Mouse (Mus musculus): ENCODE measurements around the gene Ly6g6c. TPM values are rescaled to one million over a fixed set of nuclear protein-coding genes. Genes with fewer than 3 reads are reported as not detected.

Gene Ly6g6c
- polyA plus RNA-seq, 1 experiment = 0.42 TPM

GRCm38 (mm10) chr17:35049561-35050016 is 15.6 kb upstream of the Ly6g6c start, which contains the start of gene Clic1:
Gene Clic1 (plus strand): TSS chr17:35049966.
- TF ChIP-seq POLR2A (IDR thresholded peaks at IDR 0.05; ENCODE audit: borderline replicate concordance, extremely low read depth, insufficient read depth, insufficient read length, poor library complexity, severe bottlenecking) = 0 out of 2 replicates have a peak, but pooled peaks have one; percentile 14
- TF ChIP-seq CTCF (IDR thresholded peaks at IDR 0.05; ENCODE audit: borderline replicate concordance, extremely low read depth, insufficient read depth, insufficient read length) = no peak
- DNase-seq (ENCODE audit: low read depth) = peak; percentile 88

GRCm38 (mm10) chr17:35050126-35050750 is 14.9 kb upstream of the Ly6g6c start:
- peak; percentile 70 for DNase-seq (ENCODE audit: low read depth)
- no peak for TF ChIP-seq CTCF (IDR thresholded peaks at IDR 0.05; ENCODE audit: borderline replicate concordance, extremely low read depth, insufficient read depth, insufficient read length)
- TF ChIP-seq POLR2A (IDR thresholded peaks at IDR 0.05; ENCODE audit: borderline replicate concordance, extremely low read depth, insufficient read depth, insufficient read length, poor library complexity, severe bottlenecking) = no peak

GRCm38 (mm10) chr17:35051156-35052086 is 13.8 kb upstream of the Ly6g6c start:
- TF ChIP-seq POLR2A (IDR thresholded peaks at IDR 0.05; ENCODE audit: borderline replicate concordance, extremely low read depth, insufficient read depth, insufficient read length, poor library complexity, severe bottlenecking) (no peak), CTCF (IDR thresholded peaks at IDR 0.05; ENCODE audit: borderline replicate concordance, extremely low read depth, insufficient read depth, insufficient read length) (no peak)
- peak; percentile 84 for DNase-seq (ENCODE audit: low read depth)

- DNase-seq (ENCODE audit: low read depth) = no peak
- TF ChIP-seq CTCF (IDR thresholded peaks at IDR 0.05; ENCODE audit: borderline replicate concordance, extremely low read depth, insufficient read depth, insufficient read length) = no peak
- no peak for TF ChIP-seq POLR2A (IDR thresholded peaks at IDR 0.05; ENCODE audit: borderline replicate concordance, extremely low read depth, insufficient read depth, insufficient read length, poor library complexity, severe bottlenecking)
Measured at GRCm38 (mm10) chr17:35052271-35052798, 12.9 kb upstream of the Ly6g6c start.

- no peak for DNase-seq (ENCODE audit: low read depth)
- TF ChIP-seq POLR2A (IDR thresholded peaks at IDR 0.05; ENCODE audit: borderline replicate concordance, extremely low read depth, insufficient read depth, insufficient read length, poor library complexity, severe bottlenecking) (no peak), CTCF (IDR thresholded peaks at IDR 0.05; ENCODE audit: borderline replicate concordance, extremely low read depth, insufficient read depth, insufficient read length) (no peak)
Measured at GRCm38 (mm10) chr17:35055691-35056495, 9.3 kb upstream of the Ly6g6c start.

- DNase-seq (ENCODE audit: low read depth) = no peak
- no peak for TF ChIP-seq CTCF (IDR thresholded peaks at IDR 0.05; ENCODE audit: borderline replicate concordance, extremely low read depth, insufficient read depth, insufficient read length)
- no peak for TF ChIP-seq POLR2A (IDR thresholded peaks at IDR 0.05; ENCODE audit: borderline replicate concordance, extremely low read depth, insufficient read depth, insufficient read length, poor library complexity, severe bottlenecking)
Measured at GRCm38 (mm10) chr17:35057090-35057489, 8.1 kb upstream of the Ly6g6c start.

DNA sequence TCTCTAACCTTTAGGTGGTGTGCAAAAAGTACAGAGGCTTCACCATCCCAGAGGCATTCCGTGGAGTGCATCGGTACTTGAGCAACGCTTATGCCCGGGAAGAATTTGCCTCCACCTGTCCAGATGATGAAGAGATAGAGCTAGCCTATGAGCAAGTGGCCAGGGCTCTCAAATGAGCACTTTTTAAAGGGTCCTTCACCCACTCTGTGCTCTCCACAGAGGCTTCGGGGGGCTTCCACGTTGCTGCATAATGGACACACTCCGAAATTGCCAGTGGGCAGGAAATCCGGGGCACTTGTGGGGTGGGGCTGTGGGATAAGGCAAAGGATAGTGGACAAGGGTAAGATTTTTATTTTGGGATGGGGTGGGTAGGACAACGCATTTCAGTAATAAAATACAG is 6.9 kb upstream of the Ly6g6c start:
- no peak for DNase-seq (ENCODE audit: low read depth)
- no peak for TF ChIP-seq POLR2A (IDR thresholded peaks at IDR 0.05; ENCODE audit: borderline replicate concordance, extremely low read depth, insufficient read depth, insufficient read length, poor library complexity, severe bottlenecking)
- no peak for TF ChIP-seq CTCF (IDR thresholded peaks at IDR 0.05; ENCODE audit: borderline replicate concordance, extremely low read depth, insufficient read depth, insufficient read length)

- peak; percentile 97 for DNase-seq (ENCODE audit: low read depth)
- peak; percentile 33; the same call in 1 of the 2 replicates for TF ChIP-seq POLR2A (IDR thresholded peaks at IDR 0.05; ENCODE audit: borderline replicate concordance, extremely low read depth, insufficient read depth, insufficient read length, poor library complexity, severe bottlenecking)
- peak; percentile 74 for TF ChIP-seq CTCF (IDR thresholded peaks at IDR 0.05; ENCODE audit: borderline replicate concordance, extremely low read depth, insufficient read depth, insufficient read length)
Measured at GRCm38 (mm10) chr17:35058911-35059892, 6.0 kb upstream of the Ly6g6c start, which contains the start of gene Ddah2. Gene Ddah2 (plus strand): TSS chr17:35059035.

- TF ChIP-seq POLR2A (IDR thresholded peaks at IDR 0.05; ENCODE audit: borderline replicate concordance, extremely low read depth, insufficient read depth, insufficient read length, poor library complexity, severe bottlenecking) (no peak), CTCF (IDR thresholded peaks at IDR 0.05; ENCODE audit: borderline replicate concordance, extremely low read depth, insufficient read depth, insufficient read length) (no peak)
- no peak for DNase-seq (ENCODE audit: low read depth)
Measured at GRCm38 (mm10) chr17:35060071-35060470, 5.1 kb upstream of the Ly6g6c start.
